Mouse (Mus musculus) neural tube, embryonic 15.5 days (tissue): ENCODE data around the gene Dennd1a. TPM values are rescaled to one million over a fixed set of nuclear protein-coding genes. Genes with fewer than 3 reads are reported as not detected.

Experiments
- ATAC-seq: fragments of 200-750 bp; cut with Nextera tagmentation; 2 replicates; pipeline ENCODE4 v1.8.0; 2017; ENCODE audit warnings: mild to moderate bottlenecking, moderate TSS enrichment, moderate library complexity; ENCODE audit not compliant: low FRiP score
- H3K27ac ChIP-seq: fragments of 300-500 bp; sonication (generic); replicated peaks from 2 replicates; pipeline ENCODE4 v1.5.1; 2015; ENCODE audit warnings: mild to moderate bottlenecking, inconsistent platforms
- H3K27me3 ChIP-seq: fragments of 300-500 bp; sonication (generic); replicated peaks from 2 replicates; pipeline ENCODE4 v1.6.1; 2015; ENCODE audit warnings: inconsistent platforms
- H3K36me3 ChIP-seq: fragments of 300-500 bp; sonication (generic); 2 replicates; pipeline ENCODE4 v1.6.1; 2015; ENCODE audit warnings: inconsistent platforms
- H3K4me1 ChIP-seq: fragments of 300-500 bp; sonication (generic); 2 replicates; pipeline ENCODE4 v1.6.1; 2015; ENCODE audit warnings: inconsistent platforms
- H3K4me2 ChIP-seq: fragments of 300-500 bp; sonication (generic); 2 replicates; pipeline ENCODE4 v1.6.1; 2015; ENCODE audit warnings: inconsistent platforms, mild to moderate bottlenecking, moderate library complexity
- H3K4me3 ChIP-seq: fragments of 300-500 bp; sonication (generic); replicated peaks from 2 replicates; pipeline ENCODE4 v1.5.1; 2015; ENCODE audit warnings: mild to moderate bottlenecking, inconsistent platforms
- H3K9ac ChIP-seq: fragments of 300-500 bp; sonication (generic); replicated peaks from 2 replicates; pipeline ENCODE4 v1.6.1; 2015; ENCODE audit warnings: mild to moderate bottlenecking, inconsistent platforms
- H3K9me3 ChIP-seq: fragments of 300-500 bp; sonication (generic); replicated peaks from 2 replicates; pipeline ENCODE4 v1.6.1; 2016; ENCODE audit warnings: inconsistent platforms
- WGBS: fragments of 180-500 bp; shearing (Covaris S2); methylation state at CpG from one replicate; pipeline ENCODE4 v1.1.7; 2015; ENCODE audit warnings: mixed read lengths; 5-methylcytosine and 5-hydroxymethylcytosine counted together
- polyA plus RNA-seq: library from polyadenylated mRNA; unstranded; fragments of >200 nt; fragmentation: Nextera tagmentation; extraction: Ambion mirVana; gene quantifications from 2 replicates; pipeline ENCODE4 v1.2.1, GENCODE M21; 2015

Dennd1a gene
- polyA plus RNA-seq, 1 experiment from 2014 or later = 17.0 TPM

- H3K9ac ChIP-seq = no peak overlapping the region
- WGBS = 82% methylated on average over 1 of the region's 1 CpGs
- no peak overlapping the region for H3K4me3 ChIP-seq
- no peak overlapping the region for H3K27ac ChIP-seq
- H3K4me2 ChIP-seq = no peak overlapping the region
- no peaks in the 10 kb centered on the region for H3K27me3 ChIP-seq
- no peaks in the 10 kb centered on the region for H3K36me3 ChIP-seq
- H3K4me1 ChIP-seq = peaks cover 6% of the 10 kb centered on the region; the same call in 1 of the 2 replicates
- ATAC-seq = no peak
- H3K9me3 ChIP-seq = no peaks in the 10 kb centered on the region
These were observed 154.9 kb downstream of the Dennd1a start for GRCm38 (mm10) chr2:38132233-38132822.

- WGBS = 91% methylated on average over 1 of the region's 1 CpGs
- Histone ChIP-seq H3K4me1 (0 out of 2 replicates have a peak, but pooled peaks cover 3% of the 10 kb centered on the region), H3K9ac (no peak overlapping the region), H3K27ac (no peak overlapping the region), H3K27me3 (no peaks in the 10 kb centered on the region), H3K4me2 (no peak overlapping the region), H3K36me3 (no peaks in the 10 kb centered on the region), H3K4me3 (no peak overlapping the region), H3K9me3 (no peaks in the 10 kb centered on the region)
- no peak for ATAC-seq
These were observed 155.7 kb downstream of the Dennd1a start for GRCm38 (mm10) chr2:38131538-38131937.

GRCm38 (mm10) chr2:38129961-38130802 lies 157.0 kb downstream of the Dennd1a start:
- no peak for ATAC-seq
- Histone ChIP-seq H3K27ac (no peak overlapping the region), H3K27me3 (no peaks in the 10 kb centered on the region), H3K9ac (no peak overlapping the region), H3K4me2 (no peak overlapping the region), H3K36me3 (no peaks in the 10 kb centered on the region), H3K9me3 (no peaks in the 10 kb centered on the region), H3K4me1 (no peaks in the 10 kb centered on the region), H3K4me3 (no peak overlapping the region)
- WGBS = 63% methylated on average over 6 of the region's 6 CpGs

- Histone ChIP-seq H3K4me2 (no peak overlapping the region), H3K9me3 (no peaks in the 10 kb centered on the region), H3K9ac (no peak overlapping the region), H3K27ac (no peak overlapping the region), H3K4me1 (no peaks in the 10 kb centered on the region), H3K27me3 (no peaks in the 10 kb centered on the region), H3K4me3 (no peak overlapping the region), H3K36me3 (0 out of 2 replicates have a peak, but pooled peaks cover 3% of the 10 kb centered on the region)
- no peak for ATAC-seq
- WGBS = 70% methylated on average over 3 of the region's 3 CpGs
These were observed 160.8 kb downstream of the Dennd1a start for GRCm38 (mm10) chr2:38126383-38126732.

- H3K9me3 ChIP-seq = no peaks in the 10 kb centered on the region
- 69% methylated on average over 5 of the region's 5 CpGs for WGBS
- H3K36me3 ChIP-seq = 0 out of 2 replicates have a peak, but pooled peaks cover 3% of the 10 kb centered on the region
- H3K9ac ChIP-seq = no peak overlapping the region
- no peak overlapping the region for H3K4me2 ChIP-seq
- H3K27me3 ChIP-seq = no peaks in the 10 kb centered on the region
- no peaks in the 10 kb centered on the region for H3K4me1 ChIP-seq
- H3K4me3 ChIP-seq = no peak overlapping the region
- H3K27ac ChIP-seq = no peak overlapping the region
- ATAC-seq = no peak
These were observed 161.4 kb downstream of the Dennd1a start for GRCm38 (mm10) chr2:38125671-38126382.

- Histone ChIP-seq H3K36me3 (0 out of 2 replicates have a peak, but pooled peaks cover 3% of the 10 kb centered on the region), H3K9me3 (no peaks in the 10 kb centered on the region), H3K4me1 (no peaks in the 10 kb centered on the region), H3K27me3 (no peaks in the 10 kb centered on the region), H3K9ac (no peak overlapping the region), H3K27ac (no peak overlapping the region), H3K4me2 (no peak overlapping the region), H3K4me3 (no peak overlapping the region)
- WGBS = 95% methylated on average over 1 of the region's 1 CpGs
- ATAC-seq = no peak
These were observed 162.5 kb downstream of the Dennd1a start for GRCm38 (mm10) chr2:38124727-38125126.

- Histone ChIP-seq H3K4me3 (no peak overlapping the region), H3K9me3 (no peaks in the 10 kb centered on the region), H3K4me1 (peaks cover 4% of the 10 kb centered on the region; the same call in 1 of the 2 replicates), H3K9ac (no peak overlapping the region), H3K27ac (no peak overlapping the region), H3K4me2 (no peak overlapping the region), H3K27me3 (no peaks in the 10 kb centered on the region), H3K36me3 (no peaks in the 10 kb centered on the region)
- 80% methylated on average over 2 of the region's 2 CpGs for WGBS
- no peak for ATAC-seq
These were observed 172.2 kb downstream of the Dennd1a start for GRCm38 (mm10) chr2:38115000-38115399.

GRCm38 (mm10) chr2:38111655-38112351 lies 175.4 kb downstream of the Dennd1a start:
- no peak overlapping the region for H3K4me2 ChIP-seq
- H3K27me3 ChIP-seq = no peaks in the 10 kb centered on the region
- no peaks in the 10 kb centered on the region for H3K9me3 ChIP-seq
- no peak overlapping the region for H3K9ac ChIP-seq
- WGBS = 74% methylated on average over 5 of the region's 5 CpGs
- H3K36me3 ChIP-seq = no peaks in the 10 kb centered on the region
- peak; percentile 41; the same call in 1 of the 2 replicates for ATAC-seq
- H3K27ac ChIP-seq = no peak overlapping the region; the same call in 1 of the 2 replicates
- H3K4me1 ChIP-seq = peaks cover 4% of the 10 kb centered on the region
- no peak overlapping the region for H3K4me3 ChIP-seq

- 69% methylated on average over 2 of the region's 2 CpGs for WGBS
- ATAC-seq = no peak
These were observed 178.6 kb downstream of the Dennd1a start for GRCm38 (mm10) chr2:38108586-38108985.

GRCm38 (mm10) chr2:38102674-38103073 lies 184.5 kb downstream of the Dennd1a start:
- no peak overlapping the region for H3K27ac ChIP-seq
- 88% methylated on average over 1 of the region's 1 CpGs for WGBS
- no peaks in the 10 kb centered on the region for H3K27me3 ChIP-seq
- peaks cover 13% of the 10 kb centered on the region for H3K4me1 ChIP-seq
- no peak overlapping the region for H3K9ac ChIP-seq
- H3K4me3 ChIP-seq = no peak overlapping the region
- no peaks in the 10 kb centered on the region for H3K36me3 ChIP-seq
- no peaks in the 10 kb centered on the region for H3K9me3 ChIP-seq
- no peak for ATAC-seq
- no peak overlapping the region for H3K4me2 ChIP-seq

More at GRCm38 (mm10) chr2:38108586-38108985, 178.6 kb downstream of the Dennd1a start:
- H3K4me1 ChIP-seq = peaks cover 4% of the 10 kb centered on the region
- no peaks in the 10 kb centered on the region for H3K36me3 ChIP-seq
- no peaks in the 10 kb centered on the region for H3K27me3 ChIP-seq
- no peak overlapping the region for H3K4me3 ChIP-seq
- no peak overlapping the region for H3K27ac ChIP-seq
- H3K9me3 ChIP-seq = no peaks in the 10 kb centered on the region
- no peak overlapping the region for H3K9ac ChIP-seq
- H3K4me2 ChIP-seq = no peak overlapping the region

- Histone ChIP-seq H3K27ac (peak overlapping the region; percentile 19; the same call in 1 of the 2 replicates), H3K27me3 (no peaks in the 10 kb centered on the region), H3K4me2 (no peak overlapping the region), H3K4me1 (peaks cover 16% of the 10 kb centered on the region), H3K9ac (no peak overlapping the region), H3K4me3 (no peak overlapping the region), H3K9me3 (no peaks in the 10 kb centered on the region), H3K36me3 (no peaks in the 10 kb centered on the region)
- WGBS = 19% methylated on average over 7 of the region's 7 CpGs
- 0 out of 2 replicates have a peak, but pooled peaks have one; percentile 38 for ATAC-seq
These were observed 186.9 kb downstream of the Dennd1a start for GRCm38 (mm10) chr2:38100289-38100688.
